Mouse (Mus musculus): ENCODE data around the gene F2.
"Not testable (repeated sequence)": the region's sequence is repeated elsewhere in the genome, so short reads cannot be mapped to it uniquely, and the experiment has no call there.

The F2 gene

DNA sequence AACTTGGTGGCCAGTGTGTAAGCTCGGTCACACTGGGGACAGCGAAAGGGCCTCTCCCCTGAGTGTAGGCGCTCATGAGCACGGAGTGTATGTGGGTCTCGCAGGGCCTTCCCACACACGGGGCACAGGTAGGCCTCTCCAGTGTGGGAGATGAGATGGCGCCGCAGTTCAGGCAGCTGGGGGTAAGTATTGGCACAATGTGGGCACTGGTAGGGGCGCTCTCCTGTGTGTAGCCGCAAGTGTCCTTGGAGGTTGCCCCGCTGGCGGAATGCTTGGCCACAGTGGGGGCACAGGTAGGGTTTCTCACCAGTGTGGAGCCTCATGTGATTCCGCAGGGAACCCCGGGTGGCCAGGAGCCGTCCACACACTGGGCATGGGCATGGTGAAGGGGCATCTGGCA, 9.1 kb upstream of the F2 start:
- DNase-seq: no peak

DNA sequence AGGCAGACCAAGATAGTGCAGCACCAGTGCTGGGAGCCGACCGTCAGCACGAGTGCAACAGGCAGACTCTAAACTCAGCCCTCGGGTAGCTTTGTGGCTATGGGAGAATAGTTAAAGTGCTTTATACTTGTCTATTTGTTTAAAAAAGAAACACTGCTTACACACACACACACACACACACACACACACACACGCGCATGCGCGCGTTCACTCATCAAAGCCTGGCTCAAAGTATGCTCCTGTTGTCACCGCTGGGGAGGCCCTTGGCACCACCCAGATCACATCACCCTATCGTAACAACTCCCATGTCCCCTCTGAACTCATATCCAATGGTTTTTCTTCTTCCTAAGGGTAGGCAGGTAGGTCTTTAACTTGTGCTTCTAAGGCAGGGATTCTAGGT, 7.8 kb upstream of the F2 start:
- DNase-seq: no peak

GRCm38 (mm10) chr2:91642825-91643415, 6.7 kb upstream of the F2 start:
- no peak for DNase-seq

- no peak for DNase-seq
Measured at GRCm38 (mm10) chr2:91638931-91639330, 2.7 kb upstream of the F2 start.

GRCm38 (mm10) chr2:91636727-91637338, 619 bp upstream of the F2 start:
- DNase-seq: no peak

DNA sequence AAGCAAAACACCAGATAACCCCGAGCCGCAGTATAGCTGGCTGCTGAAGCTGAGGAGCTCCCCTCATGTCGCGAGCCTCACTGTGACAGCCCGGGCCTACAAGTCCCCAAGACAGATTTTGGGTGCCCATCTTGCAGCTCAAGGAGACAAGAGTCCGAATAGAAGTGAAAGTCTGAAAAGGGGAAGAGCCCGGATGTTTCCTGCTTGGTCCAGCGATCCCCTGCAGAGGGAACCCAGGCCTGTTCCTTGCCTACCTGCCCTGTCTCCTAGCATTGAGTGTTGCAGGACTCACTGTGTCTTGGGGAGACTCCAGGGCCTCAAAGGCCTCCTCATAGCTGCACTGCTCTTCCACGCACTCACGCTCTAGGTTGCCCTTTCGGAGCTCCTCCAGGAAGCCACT, 728 bp downstream of the F2 start:
- no peak for DNase-seq

GRCm38 (mm10) chr2:91634841-91635240, 1.4 kb downstream of the F2 start:
- DNase-seq: peak; percentile 40

DNA sequence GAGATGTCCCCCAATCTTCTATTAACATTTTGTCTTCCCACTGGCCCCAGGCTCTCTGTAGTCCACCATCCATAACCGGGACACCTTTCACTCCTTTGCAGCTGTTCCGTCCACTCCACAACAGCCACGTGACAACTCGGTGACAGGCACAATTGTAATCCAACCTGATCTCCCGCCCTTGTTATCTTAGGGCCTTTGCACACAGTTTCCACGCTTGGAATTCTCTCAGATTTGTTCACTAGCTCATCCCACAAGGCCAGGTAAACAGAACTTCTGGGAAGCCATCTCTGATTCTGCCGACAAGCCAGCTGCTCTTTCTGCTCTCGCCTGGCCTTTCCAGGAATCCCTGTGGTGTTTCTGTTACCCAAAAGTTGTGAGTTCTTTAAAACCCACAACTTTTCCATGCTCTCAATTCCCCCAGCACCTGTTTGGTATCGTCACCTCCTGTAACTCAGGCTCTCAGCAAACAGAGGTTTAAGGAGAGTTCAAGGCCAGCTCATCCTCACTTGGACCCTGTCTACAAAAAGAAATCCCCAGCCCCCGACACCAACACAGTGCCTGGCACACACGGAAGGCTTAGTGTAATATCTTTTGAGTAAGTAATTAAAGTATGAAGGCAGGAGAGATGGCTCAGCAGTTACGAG, 2.8 kb downstream of the F2 start:
- no peak for DNase-seq

DNA sequence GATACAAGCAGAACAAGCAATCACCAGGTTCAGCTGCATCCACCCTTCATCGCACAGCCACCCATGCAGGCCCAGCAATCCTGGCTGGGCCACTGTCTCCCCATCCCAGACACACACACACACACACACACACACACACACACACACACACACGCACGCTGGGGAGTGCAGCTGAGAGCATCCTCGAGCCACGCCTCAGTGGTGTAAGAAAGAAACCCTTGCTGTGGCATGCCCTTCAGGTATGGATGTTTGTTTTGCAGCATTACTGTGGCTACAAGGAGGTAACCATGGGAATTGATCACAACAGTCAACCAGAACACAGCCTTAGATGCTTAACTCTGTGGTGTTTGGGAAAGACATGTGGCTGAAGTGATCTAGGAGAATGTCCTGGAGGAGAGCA, 3.9 kb downstream of the F2 start:
- no peak for DNase-seq

DNA sequence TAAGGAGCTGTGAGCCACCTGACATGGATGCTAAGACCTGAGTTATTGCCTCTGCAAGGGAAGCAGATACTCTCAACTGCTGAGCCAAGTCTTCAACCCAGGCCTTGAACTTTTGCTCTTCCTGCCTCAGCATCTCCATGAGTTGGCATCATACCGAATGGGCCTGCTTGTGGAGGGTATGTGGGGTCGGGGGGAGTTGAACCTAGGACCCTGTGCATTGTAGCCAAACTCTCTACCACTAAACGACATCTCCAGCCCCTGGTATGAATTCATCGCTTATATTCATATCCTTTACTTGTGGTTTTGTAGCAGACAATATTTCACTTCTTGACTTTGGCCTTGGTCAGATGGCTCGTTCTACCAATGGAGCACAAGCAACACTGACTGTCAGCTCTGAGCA, 4.4 kb downstream of the F2 start:
- DNase-seq: no peak

- DNase-seq: no peak
Measured at GRCm38 (mm10) chr2:91630384-91630783, 5.8 kb downstream of the F2 start.

GRCm38 (mm10) chr2:91629682-91630081, 6.5 kb downstream of the F2 start:
- no peak for DNase-seq

- DNase-seq: no peak
Measured at GRCm38 (mm10) chr2:91628171-91628570, 8.0 kb downstream of the F2 start.

GRCm38 (mm10) chr2:91627486-91627885, 8.7 kb downstream of the F2 start:
- DNase-seq: no peak

DNA sequence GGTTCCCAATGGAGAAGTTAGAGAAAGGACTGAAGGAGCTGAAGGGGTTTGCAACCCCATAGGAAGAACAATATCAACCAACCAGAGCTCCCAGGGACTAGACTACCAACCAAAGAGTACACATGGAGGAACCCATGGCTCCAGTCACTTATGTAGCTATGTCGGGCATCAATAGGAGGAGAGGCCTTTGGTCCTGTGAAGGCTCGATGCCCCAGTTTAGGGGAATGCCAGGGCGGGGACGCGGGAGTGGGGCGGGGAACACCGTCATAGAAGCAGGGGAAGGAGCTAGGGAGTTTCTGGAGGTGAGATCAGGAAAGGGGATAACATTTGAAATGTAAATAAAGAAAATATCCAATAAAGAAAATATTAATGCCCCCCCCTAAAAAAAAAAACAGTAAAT, 12.8 kb downstream of the F2 start:
- DNase-seq: not testable (repeated sequence)

- no peak for DNase-seq
Measured at GRCm38 (mm10) chr2:91622356-91622755, 13.9 kb downstream of the F2 start.

DNA sequence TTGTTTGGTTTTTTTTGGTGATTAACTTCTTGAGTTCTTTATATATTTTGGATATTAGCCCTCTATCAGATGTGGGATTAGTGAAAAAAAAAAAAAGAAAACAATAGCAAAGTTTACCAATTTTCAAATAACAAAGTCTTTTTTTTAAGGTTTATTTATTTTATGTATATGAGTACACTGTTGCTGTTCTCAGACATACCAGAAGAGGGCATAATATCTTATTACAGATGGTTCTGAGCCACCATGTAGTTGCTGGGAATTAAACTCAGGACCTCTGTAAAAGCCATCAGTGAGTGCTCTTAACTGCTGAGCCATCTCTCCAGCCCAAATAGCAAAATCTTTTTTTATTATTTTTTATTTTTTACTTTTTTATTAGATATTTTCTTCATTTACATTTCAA, 26.8 kb downstream of the F2 start:
- not testable (repeated sequence) for DNase-seq

- no peak for DNase-seq
Measured at GRCm38 (mm10) chr2:91602389-91602788, 33.8 kb downstream of the F2 start.

DNA sequence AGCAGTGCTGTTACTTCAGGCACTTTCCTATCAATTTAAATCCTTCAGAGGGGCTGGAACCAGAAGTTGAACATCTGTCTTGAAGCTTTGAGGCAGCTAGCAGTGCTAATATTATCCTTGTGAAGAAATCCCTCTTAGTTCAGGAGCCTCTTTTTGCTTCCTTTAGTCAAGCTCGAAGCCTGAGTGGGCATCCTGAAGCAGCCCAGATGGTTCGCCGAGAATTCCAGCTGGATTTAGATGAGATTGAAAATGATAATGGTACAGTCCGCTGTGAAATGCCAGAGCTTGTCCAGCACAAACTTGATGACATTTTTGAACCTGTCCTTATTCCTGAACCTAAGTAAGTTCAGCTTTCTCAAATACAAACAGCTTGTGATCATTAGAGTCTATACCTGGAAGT, 35.7 kb downstream of the F2 start:
- DNase-seq: no peak

DNA sequence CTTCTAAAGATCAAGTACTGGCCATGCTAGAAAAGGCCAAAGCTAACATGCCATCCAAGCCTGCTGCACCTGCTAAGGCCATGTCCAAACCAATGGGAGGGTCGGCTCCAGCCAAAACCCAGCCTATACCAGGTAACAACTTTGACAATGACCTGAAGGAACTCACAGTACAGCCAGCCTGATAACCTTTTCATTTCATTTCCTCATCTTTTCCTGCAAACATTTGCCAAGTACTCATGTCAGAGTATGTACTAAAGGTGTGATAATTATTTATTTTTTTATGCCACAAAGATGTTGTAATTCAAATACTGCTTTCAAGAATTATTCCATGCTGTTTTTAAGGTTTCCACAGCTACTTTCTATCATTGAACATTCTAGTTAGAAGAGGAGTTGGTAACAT, 50.0 kb downstream of the F2 start:
- DNase-seq: no peak

GRCm38 (mm10) chr2:91580894-91581293, 55.3 kb downstream of the F2 start:
- DNase-seq: peak in 1 of 2 experiments; percentile 16
